In genomic region chr5:93027120-93027675, GRCm38 (mm10) we compare ENCODE assay signal across 12 mouse cellular contexts. TPM values are rescaled to one million over a fixed set of nuclear protein-coding genes. Genes with fewer than 3 reads are reported as not detected.
DNase-seq lines count a peak whose midpoint lies in the region; ATAC-seq and TF ChIP-seq lines count a peak whose summit lies in the region.
"Had no signal": no experiment of that assay in that cellular context is flagged by ENCODE, and none has a peak within 500 bp of the region (broad histone marks: within the 10 kb centered on the region; RNA-seq: fewer than 3 reads in every experiment).

No protein-coding gene starts in this region.

- H3K4me3 ChIP-seq in hindbrain, embryonic 10.5 days, result no peak overlapping the region
- H3K4me3 ChIP-seq in hindbrain, embryonic 13.5 days, result no peak overlapping the region
- H3K4me3 ChIP-seq in ES-E14 (ENCODE audit: insufficient read depth in 1 of 2, low read depth in 1 of 2, low read length in 2 of 2, poor library complexity in 1 of 2, severe bottlenecking in 1 of 2), result 0 out of 4 replicates have a peak overlapping the region, but pooled peaks of 1 of the 2 experiments have one; percentile 4
- no peak overlapping the region for H3K4me3 ChIP-seq in heart, embryonic 14.5 days (ENCODE audit: control insufficient read depth in 1 of 2, insufficient read depth in 1 of 2, low read depth in 1 of 2, low read length in 2 of 2)
- H3K4me3 ChIP-seq in limb, embryonic 12.5 days (replicated peaks), result no peak overlapping the region
- no peak overlapping the region for H3K4me3 ChIP-seq in midbrain, embryonic 16.5 days (ENCODE audit: low read depth, low read length)
- H3K4me3 ChIP-seq: forebrain, embryonic 13.5 days had no signal

- 61% methylated on average over 9 of the region's 9 CpGs for WGBS in hindbrain, embryonic 10.5 days
- 64% methylated on average over 9 of the region's 9 CpGs for WGBS in hindbrain, embryonic 13.5 days
- 33% methylated on average over 9 of the region's 9 CpGs for WGBS in heart, embryonic 14.5 days
- WGBS in limb, embryonic 12.5 days, result 35% methylated on average over 9 of the region's 9 CpGs
- WGBS in midbrain, embryonic 16.5 days, result 52% methylated on average over 9 of the region's 9 CpGs

- H3K4me1 ChIP-seq in hindbrain, embryonic 10.5 days (replicated peaks), result peaks cover 35% of the 10 kb centered on the region
- H3K4me1 ChIP-seq in hindbrain, embryonic 13.5 days (replicated peaks), result no peaks in the 10 kb centered on the region; the same call in 1 of the 2 replicates
- peaks cover 3 to 14% of the 10 kb centered on the region in 2 experiments; a peak in 3 of 4 replicates for H3K4me1 ChIP-seq in ES-E14 (ENCODE audit: control insufficient read depth in 2 of 2, insufficient read depth in 2 of 2, low read length in 2 of 2, poor library complexity in 1 of 2)
- H3K4me1 ChIP-seq in heart, embryonic 14.5 days (ENCODE audit: control insufficient read depth in 2 of 2, insufficient read depth in 2 of 2, low read length in 2 of 2), result peaks cover 22 to 29% of the 10 kb centered on the region in 2 experiments
- peaks cover 34% of the 10 kb centered on the region for H3K4me1 ChIP-seq in limb, embryonic 12.5 days (replicated peaks)
- no peaks in the 10 kb centered on the region for H3K4me1 ChIP-seq in midbrain, embryonic 16.5 days (ENCODE audit: control insufficient read depth, insufficient read depth, low read length)

- no peaks in the 10 kb centered on the region for H3K27me3 ChIP-seq in hindbrain, embryonic 10.5 days (ENCODE audit: insufficient read depth, poor library complexity, severe bottlenecking)
- no peaks in the 10 kb centered on the region for H3K27me3 ChIP-seq in hindbrain, embryonic 13.5 days
- H3K27me3 ChIP-seq in heart, embryonic 14.5 days (ENCODE audit: control insufficient read depth, insufficient read depth, low read length), result no peaks in the 10 kb centered on the region
- H3K27me3 ChIP-seq in limb, embryonic 12.5 days, result no peaks in the 10 kb centered on the region
- H3K27me3 ChIP-seq in midbrain, embryonic 16.5 days (ENCODE audit: control insufficient read depth, insufficient read depth, low read depth, low read length), result no peaks in the 10 kb centered on the region
- H3K27me3 ChIP-seq: forebrain, embryonic 13.5 days had no signal

- no peak overlapping the region for H3K4me2 ChIP-seq in hindbrain, embryonic 13.5 days
- peak overlapping the region; percentile 24 for H3K4me2 ChIP-seq in heart, embryonic 14.5 days (ENCODE audit: low read length)
- peak overlapping the region; percentile 10; the same call in 1 of the 2 replicates for H3K4me2 ChIP-seq in limb, embryonic 12.5 days
- H3K4me2 ChIP-seq in midbrain, embryonic 16.5 days (ENCODE audit: low read length), result no peak overlapping the region
- H3K4me2 ChIP-seq: forebrain, embryonic 13.5 days had no signal

- H3K9me3 ChIP-seq in hindbrain, embryonic 10.5 days, result no peaks in the 10 kb centered on the region
- no peaks in the 10 kb centered on the region for H3K9me3 ChIP-seq in hindbrain, embryonic 13.5 days
- H3K9me3 ChIP-seq in ES-E14 (ENCODE audit: control insufficient read depth, insufficient read depth, low read depth, low read length), result no peaks in the 10 kb centered on the region
- H3K9me3 ChIP-seq in heart, embryonic 14.5 days (ENCODE audit: control insufficient read depth, low read length), result no peaks in the 10 kb centered on the region
- H3K9me3 ChIP-seq in limb, embryonic 12.5 days, result no peaks in the 10 kb centered on the region
- H3K9me3 ChIP-seq in midbrain, embryonic 16.5 days (replicated peaks; ENCODE audit: control insufficient read depth, low read length, poor library complexity, severe bottlenecking), result no peaks in the 10 kb centered on the region
- H3K9me3 ChIP-seq: forebrain, embryonic 13.5 days had no signal

- H3K27ac ChIP-seq in hindbrain, embryonic 10.5 days, result peak overlapping the region; percentile 62
- no peak overlapping the region for H3K27ac ChIP-seq in hindbrain, embryonic 13.5 days
- peak overlapping the region; percentile 31; the same call in 1 of the 2 replicates for H3K27ac ChIP-seq in ES-E14 (ENCODE audit: insufficient read depth, low read depth, low read length, poor library complexity, severe bottlenecking)
- peak overlapping the region; percentile 51 to 58 for H3K27ac ChIP-seq in heart, embryonic 14.5 days (replicated peaks in 1 of 2; ENCODE audit: control insufficient read depth in 1 of 2, insufficient read depth in 1 of 2, low read depth in 2 of 2, low read length in 2 of 2)
- peak overlapping the region; percentile 41; the same call in 1 of the 2 replicates for H3K27ac ChIP-seq in limb, embryonic 12.5 days
- no peak overlapping the region for H3K27ac ChIP-seq in midbrain, embryonic 16.5 days (ENCODE audit: low read length)
- H3K27ac ChIP-seq: forebrain, embryonic 13.5 days; macrophage had no signal

- no peak for DNase-seq in hindbrain, embryonic 10.5 days (ENCODE audit: low spot score)
- no peak for DNase-seq in ES-E14 (ENCODE audit: low read depth, low spot score)
- no peak for DNase-seq in left cerebral cortex, adult 11 months (ENCODE audit: low spot score)
- DNase-seq in right cerebral cortex, postnatal 36 days (ENCODE audit: low spot score in 2 of 2), result no peak
- DNase-seq: cerebellum, adult 9-11 months had no signal

- no peak overlapping the region for H3K9ac ChIP-seq in hindbrain, embryonic 13.5 days
- H3K9ac ChIP-seq in ES-E14 (ENCODE audit: insufficient read depth, low read depth, low read length, poor library complexity, severe bottlenecking), result 0 out of 2 replicates have a peak overlapping the region, but pooled peaks have one; percentile 17
- H3K9ac ChIP-seq in heart, embryonic 14.5 days (ENCODE audit: low read length), result peak overlapping the region; percentile 21; the same call in 1 of the 2 replicates
- H3K9ac ChIP-seq in limb, embryonic 12.5 days (replicated peaks), result no peak overlapping the region
- H3K9ac ChIP-seq in midbrain, embryonic 16.5 days (ENCODE audit: low read depth, low read length), result no peak overlapping the region
- H3K9ac ChIP-seq: forebrain, embryonic 13.5 days had no signal

- H3K36me3 ChIP-seq in hindbrain, embryonic 10.5 days, result no peaks in the 10 kb centered on the region
- no peaks in the 10 kb centered on the region for H3K36me3 ChIP-seq in hindbrain, embryonic 13.5 days
- no peaks in the 10 kb centered on the region for H3K36me3 ChIP-seq in ES-E14 (ENCODE audit: control insufficient read depth, insufficient read depth, low read length, poor library complexity, severe bottlenecking)
- H3K36me3 ChIP-seq in heart, embryonic 14.5 days (ENCODE audit: control insufficient read depth, insufficient read depth, low read length), result no peaks in the 10 kb centered on the region
- no peaks in the 10 kb centered on the region for H3K36me3 ChIP-seq in limb, embryonic 12.5 days
- no peaks in the 10 kb centered on the region for H3K36me3 ChIP-seq in midbrain, embryonic 16.5 days (ENCODE audit: control insufficient read depth, insufficient read depth, low read length)

- no peak for ATAC-seq in hindbrain, embryonic 13.5 days (ENCODE audit: low FRiP score)
- ATAC-seq in heart, embryonic 14.5 days (ENCODE audit: insufficient number of reproducible peaks, insufficient read depth, low FRiP score, low read depth), result no peak
- ATAC-seq in limb, embryonic 12.5 days (ENCODE audit: insufficient number of reproducible peaks, insufficient read depth, low FRiP score, low TSS enrichment, low read depth), result no peak
- no peak for ATAC-seq in midbrain, embryonic 16.5 days
- ATAC-seq: forebrain, embryonic 13.5 days; inflammation-experienced regulatory T-cells, adult 6 months had no signal

- in situ Hi-C loops in ES-E14 (cut with MboI; ENCODE audit: low sequenced_read_pairs in 2 of 2, unreplicated experiment in 2 of 2), result no loop called here

TF ChIP-seq in ES-E14, 5 proteins besides CTCF, POLR2A, EP300 and RAD21:
- TF ChIP-seq CHD2 (IDR thresholded peaks at IDR 0.05; ENCODE audit: low read depth, low read length) (no peak), ZC3H11A (IDR thresholded peaks at IDR 0.05; ENCODE audit: borderline replicate concordance, low read depth, low read length) (no peak), HCFC1 (IDR thresholded peaks at IDR 0.05; ENCODE audit: borderline replicate concordance, insufficient read depth, low read length) (no peak), ZNF384 (IDR thresholded peaks at IDR 0.05; ENCODE audit: low read depth, low read length) (no peak), MAFK (IDR thresholded peaks at IDR 0.05; ENCODE audit: insufficient read depth, low read depth, low read length) (no peak)

RNA-seq across cellular contexts. Expression of gene Sowahb, which starts 17.6 kb away (rescaled TPM):
- 0.47 and 0.86 TPM in 2 replicates for polyA plus RNA-seq in hindbrain, embryonic 10.5 days (2016; fragmentation: Nextera tagmentation; extraction: Ambion mirVana)
- not detected in 2 replicates for polyA plus RNA-seq in hindbrain, embryonic 13.5 days (2015; fragmentation: Nextera tagmentation; extraction: Ambion mirVana)
- total RNA-seq in ES-E14 (2012; rRNA removed), result 1.5 and 1.9 TPM in 2 replicates
- 0.11 TPM in 1 of 2 replicates, not detected in the other for polyA plus RNA-seq in heart, embryonic 14.5 days (2014; fragmentation: Nextera tagmentation; extraction: Ambion mirVana)
- polyA plus RNA-seq in limb, embryonic 12.5 days (2016; fragmentation: Nextera tagmentation; extraction: Ambion mirVana), result 0.64 and 0.73 TPM in 2 replicates
- not detected in 2 replicates for polyA plus RNA-seq in midbrain, embryonic 16.5 days (2015; fragmentation: Nextera tagmentation; extraction: Ambion mirVana)
- polyA plus RNA-seq: forebrain, embryonic 13.5 days; inflammation-experienced regulatory T-cells, adult 6 months; macrophage had no signal

Comparison
In these comparisons a context has a peak if more than half of its experiments do, and no peak if none do; other contexts are left out.
1. H3K27ac ChIP-seq: peak in hindbrain, embryonic 10.5 days (single experiment), ES-E14 (single experiment), heart, embryonic 14.5 days (2 of 2) and limb, embryonic 12.5 days (single experiment); none in hindbrain, embryonic 13.5 days (single experiment) and midbrain, embryonic 16.5 days (single experiment).
2. H3K4me2 ChIP-seq: peak in heart, embryonic 14.5 days (single experiment) and limb, embryonic 12.5 days (single experiment); none in hindbrain, embryonic 13.5 days (single experiment) and midbrain, embryonic 16.5 days (single experiment).
3. H3K9ac ChIP-seq: peak in ES-E14 (single experiment) and heart, embryonic 14.5 days (single experiment); none in hindbrain, embryonic 13.5 days (single experiment), limb, embryonic 12.5 days (single experiment) and midbrain, embryonic 16.5 days (single experiment).